Mouse (Mus musculus): ENCODE measurements around the gene Tcf12.

DNA sequence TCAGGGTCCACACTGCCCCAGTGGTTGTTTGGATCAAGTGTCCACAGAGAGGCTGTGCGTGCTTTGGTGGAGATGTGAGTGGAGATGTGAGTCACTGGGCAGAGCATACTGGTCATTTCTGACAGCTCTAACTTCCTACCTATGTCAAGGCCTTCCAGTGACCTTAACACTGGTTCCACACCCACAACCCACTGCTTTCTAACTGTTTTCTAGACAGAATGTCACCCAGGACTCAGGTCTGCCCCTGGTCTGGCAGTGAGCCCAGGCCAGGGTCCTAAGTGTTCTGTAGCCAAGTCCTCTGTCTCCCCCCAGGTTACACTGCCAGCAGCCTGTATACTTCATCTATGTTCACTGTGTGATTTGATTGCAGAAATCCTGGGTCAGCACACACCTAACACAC is 275.3 kb downstream of the Tcf12 start:
- TF ChIP-seq CTCF (IDR thresholded peaks at IDR 0.05; ENCODE audit: borderline replicate concordance, insufficient read depth, low read length) (no peak), POLR2A (IDR thresholded peaks at IDR 0.05; ENCODE audit: low read depth, low read length) (no peak)
